Mouse (Mus musculus): ENCODE data around the gene Top2a.

DNA sequence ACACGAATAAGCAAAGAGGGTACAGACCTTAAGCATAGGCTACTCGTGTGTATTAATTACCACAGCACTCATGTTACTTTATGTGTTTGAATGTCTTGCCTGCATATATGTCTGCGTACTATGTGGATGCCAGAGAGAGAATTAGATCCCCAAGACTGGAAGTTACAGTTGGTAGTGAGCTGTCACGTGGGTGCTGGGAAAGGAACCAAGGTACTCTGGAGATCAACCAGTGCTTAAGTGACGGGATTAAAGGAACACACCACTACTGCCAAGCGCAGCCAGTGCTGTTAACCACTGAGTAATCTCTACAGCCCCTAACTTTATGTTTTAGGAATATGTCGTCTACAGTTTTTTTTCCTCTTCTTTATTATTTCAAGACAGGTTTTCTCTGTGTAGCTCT lies 28.0 kb downstream of the Top2a start:
- TF ChIP-seq POLR2A (IDR thresholded peaks at IDR 0.05; ENCODE audit: control insufficient read depth, extremely low read depth, insufficient read depth, low read length, poor library complexity) (no peak), CTCF (IDR thresholded peaks at IDR 0.05; ENCODE audit: borderline replicate concordance, control insufficient read depth, extremely low read depth, insufficient read depth, low read length, poor library complexity) (no peak)
